Mouse (Mus musculus): Measurements from ENCODE around the gene Tm4sf20.

DNA sequence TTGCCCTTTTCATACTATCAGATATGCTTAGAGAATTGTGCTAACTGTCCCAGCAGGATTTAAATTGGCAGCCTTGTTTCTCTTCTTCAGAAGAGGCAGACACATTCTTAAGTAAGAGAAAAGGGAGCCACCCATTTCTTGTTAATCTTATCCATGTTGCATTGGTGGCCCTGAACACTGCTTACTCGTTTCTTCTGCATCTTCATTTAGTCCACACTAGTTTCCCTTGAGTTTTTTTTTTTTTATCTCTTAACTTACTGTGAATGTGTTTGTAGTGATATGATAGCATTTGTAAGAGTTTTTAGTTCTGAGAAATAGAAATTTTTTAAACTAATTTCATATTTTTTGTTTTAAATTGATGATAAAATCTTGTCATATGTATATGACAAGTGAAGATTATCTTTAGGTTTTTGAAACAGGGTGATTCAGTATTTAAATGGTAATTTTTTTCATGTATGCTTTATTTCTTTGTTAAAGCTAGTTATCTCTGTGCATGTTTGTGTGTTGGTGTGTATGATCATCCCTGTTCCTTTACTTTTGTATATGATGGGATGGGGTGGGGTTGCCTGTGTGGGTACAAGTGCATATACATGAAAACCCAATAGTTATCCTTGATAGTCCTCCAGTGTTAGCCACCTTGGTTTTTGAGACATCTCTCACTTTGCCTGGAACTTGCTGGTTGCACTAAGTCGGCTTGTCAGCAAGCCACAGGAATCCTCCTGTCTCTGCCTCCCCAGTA is 20.4 kb downstream of the Tm4sf20 start:
- TF ChIP-seq MYOD1 (IDR thresholded peaks at IDR 0.05; ENCODE audit: control insufficient read depth in 1 of 3, insufficient read length in 2 of 3, low read depth in 2 of 3), result no peak
- TF ChIP-seq POLR2A (IDR thresholded peaks at IDR 0.05; ENCODE audit: insufficient read length, low read depth), result no peak
- no peak for TF ChIP-seq USF1 (IDR thresholded peaks at IDR 0.05; ENCODE audit: low read depth)
- TF ChIP-seq MAX (IDR thresholded peaks at IDR 0.05; ENCODE audit: low read depth), result no peak
- no peak for TF ChIP-seq POLR2AphosphoS2 (IDR thresholded peaks at IDR 0.05; ENCODE audit: insufficient read length, low read depth)
- no peak for TF ChIP-seq TCF12 (IDR thresholded peaks at IDR 0.05; ENCODE audit: insufficient read depth, poor library complexity, severe bottlenecking)
